Mouse (Mus musculus) MEL (cell line): ENCODE measurements around the gene Plekhg4.

ENCODE experiments used
- CHD2 ChIP-seq: IDR thresholded peaks from 2 replicates; pipeline ENCODE4 v1.6.1; 2011; ENCODE audit warnings: low read length, improper control_type of control experiment
- CTCF ChIP-seq, 3 experiments: IDR thresholded peaks in 2 of 3; conservative IDR thresholded peaks in 1 of 3; 2 replicates each; pipeline ENCODE4 v1.5.1; 2011 to 2012; ENCODE audit warnings: low read length in 3 of 3, low read depth in 2 of 3, mild to moderate bottlenecking in 2 of 3, improper control_type of control experiment in 1 of 3, inconsistent platforms in 1 of 3, mixed read lengths in 1 of 3, moderate library complexity in 1 of 3; ENCODE audit not compliant: control insufficient read depth in 1 of 3, insufficient read depth in 1 of 3, poor library complexity in 1 of 3, severe bottlenecking in 1 of 3
- POLR2A ChIP-seq, 2 experiments: IDR thresholded peaks; 2 replicates each; pipeline ENCODE4 v1.6.1; 2011 to 2012; ENCODE audit warnings: low read length in 2 of 2, mild to moderate bottlenecking in 2 of 2, control low read depth in 1 of 2, improper control_type of control experiment in 1 of 2, low read depth in 1 of 2, moderate library complexity in 1 of 2; ENCODE audit not compliant: control insufficient read depth in 1 of 2, insufficient read depth in 1 of 2, poor library complexity in 1 of 2
- POLR2AphosphoS5 ChIP-seq: IDR thresholded peaks from 2 replicates; pipeline ENCODE4 v1.6.1; 2012; ENCODE audit warnings: low read depth, borderline replicate concordance, mild to moderate bottlenecking, inconsistent platforms, low read length, moderate library complexity, mixed read lengths
- TCF12 ChIP-seq: IDR thresholded peaks from 2 replicates; pipeline ENCODE4 v1.6.1; 2014; ENCODE audit warnings: low read depth, mild to moderate bottlenecking, inconsistent platforms, low read length, improper control_type of control experiment, moderate library complexity
- USF1 ChIP-seq: IDR thresholded peaks from 2 replicates; pipeline ENCODE4 v1.6.1; 2014; ENCODE audit warnings: low read depth, mild to moderate bottlenecking, inconsistent platforms, low read length, improper control_type of control experiment, moderate library complexity
- ZKSCAN1 ChIP-seq: IDR thresholded peaks from 2 replicates; pipeline ENCODE4 v1.6.1; 2012; ENCODE audit warnings: low read depth, mild to moderate bottlenecking, inconsistent platforms, low read length, improper control_type of control experiment, moderate library complexity

- TF ChIP-seq CTCF (IDR thresholded peaks at IDR 0.05 in 2 of 3, conservative IDR thresholded peaks at IDR 0.05 in 1 of 3; ENCODE audit: control insufficient read depth in 1 of 3, insufficient read depth in 1 of 3, low read depth in 2 of 3, low read length in 3 of 3, poor library complexity in 1 of 3, severe bottlenecking in 1 of 3) (no peak), ZKSCAN1 (no peak), POLR2A (IDR thresholded peaks at IDR 0.05; ENCODE audit: control insufficient read depth in 1 of 2, insufficient read depth in 1 of 2, low read depth in 1 of 2, low read length in 2 of 2, poor library complexity in 1 of 2) (no peak), TCF12 (no peak), POLR2AphosphoS5 (no peak), USF1 (no peak), CHD2 (no peak)
These were observed 35.3 kb downstream of the Plekhg4 start for GRCm38 (mm10) chr8:105408331-105408730.
